Mouse (Mus musculus) limb, embryonic 12.5 days (tissue): Measurements from ENCODE around the gene Capn9. TPM values are rescaled to one million over a fixed set of nuclear protein-coding genes. Genes with fewer than 3 reads are reported as not detected.

Source experiments
- ATAC-seq: fragments of 200-750 bp; cut with Nextera tagmentation; 2 replicates; pipeline ENCODE4 v1.8.0; 2017; ENCODE audit warnings: low read depth, moderate TSS enrichment; ENCODE audit not compliant: insufficient number of reproducible peaks, insufficient read depth, low FRiP score, low TSS enrichment
- H3K27ac ChIP-seq: fragments of 300-500 bp; sonication (generic); 2 replicates; pipeline ENCODE4 v1.5.1; 2016; ENCODE audit warnings: mild to moderate bottlenecking, moderate library complexity
- H3K27me3 ChIP-seq: fragments of 300-500 bp; sonication (generic); 2 replicates; pipeline ENCODE4 v1.6.1; 2016; ENCODE audit warnings: mild to moderate bottlenecking, moderate library complexity
- H3K36me3 ChIP-seq: fragments of 300-500 bp; sonication (generic); 2 replicates; pipeline ENCODE4 v1.6.1; 2016; ENCODE audit warnings: mild to moderate bottlenecking, moderate library complexity
- H3K4me1 ChIP-seq: fragments of 300-500 bp; sonication (generic); replicated peaks from 2 replicates; pipeline ENCODE4 v1.6.1; 2016
- H3K4me2 ChIP-seq: fragments of 300-500 bp; sonication (generic); 2 replicates; pipeline ENCODE4 v1.6.1; 2016; ENCODE audit warnings: mild to moderate bottlenecking, moderate library complexity
- H3K4me3 ChIP-seq: fragments of 300-500 bp; sonication (generic); replicated peaks from 2 replicates; pipeline ENCODE4 v1.5.1; 2016; ENCODE audit warnings: mild to moderate bottlenecking
- H3K9ac ChIP-seq: fragments of 300-500 bp; sonication (generic); replicated peaks from 2 replicates; pipeline ENCODE4 v1.6.1; 2016; ENCODE audit warnings: mild to moderate bottlenecking, moderate library complexity
- H3K9me3 ChIP-seq: fragments of 300-500 bp; sonication (generic); 2 replicates; pipeline ENCODE4 v1.6.1; 2016; ENCODE audit warnings: mild to moderate bottlenecking, moderate library complexity
- WGBS: fragments of 180-500 bp; shearing (Covaris S2); methylation state at CpG from one replicate; pipeline ENCODE4 v1.1.7; 2016; 5-methylcytosine and 5-hydroxymethylcytosine counted together
- polyA plus RNA-seq: library from polyadenylated mRNA; unstranded; fragments of >200 nt; fragmentation: Nextera tagmentation; extraction: Ambion mirVana; gene quantifications from 2 replicates; pipeline ENCODE4 v1.2.1, GENCODE M21; 2016

The Capn9 gene
- polyA plus RNA-seq, 1 experiment from 2014 or later = not detected

GRCm38 (mm10) chr8:124617266-124617869 is 41.5 kb downstream of the Capn9 start:
- H3K27ac ChIP-seq = no peak overlapping the region
- peak overlapping the region; percentile 41 for H3K4me3 ChIP-seq
- 7% methylated on average over 17 of the region's 17 CpGs for WGBS
- peak overlapping the region; percentile 71 for H3K4me2 ChIP-seq
- H3K36me3 ChIP-seq = no peaks in the 10 kb centered on the region
- peaks cover 12% of the 10 kb centered on the region; the same call in 1 of the 2 replicates for H3K27me3 ChIP-seq
- H3K9ac ChIP-seq = peak overlapping the region; percentile 53
- peaks cover 9% of the 10 kb centered on the region for H3K4me1 ChIP-seq
- peak; percentile 57; the same call in 1 of the 2 replicates for ATAC-seq
- no peaks in the 10 kb centered on the region for H3K9me3 ChIP-seq

DNA sequence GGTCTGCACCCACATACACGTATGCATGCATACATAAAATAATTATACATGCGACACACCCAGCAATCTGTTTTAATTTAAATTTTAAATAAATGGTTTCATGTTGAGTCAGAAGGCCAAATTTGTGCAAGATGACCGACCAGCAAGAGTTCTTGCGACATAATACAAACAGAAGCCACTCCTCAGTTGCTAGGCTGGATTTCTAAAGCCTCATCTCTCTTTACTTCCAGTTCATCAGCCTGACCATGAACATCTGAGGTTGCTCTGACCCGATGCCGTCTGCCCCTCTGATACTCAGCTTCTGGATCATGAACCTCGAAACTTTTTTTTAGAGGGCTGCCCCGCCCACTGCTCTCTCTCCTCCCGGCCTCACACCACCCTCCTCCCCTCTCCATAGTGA is 42.3 kb downstream of the Capn9 start:
- H3K9me3 ChIP-seq = no peaks in the 10 kb centered on the region
- 63% methylated on average over 9 of the region's 9 CpGs for WGBS

GRCm38 (mm10) chr8:124621255-124621654 is 45.3 kb downstream of the Capn9 start:
- Histone ChIP-seq H3K4me2 (no peak overlapping the region), H3K4me1 (peaks cover 10% of the 10 kb centered on the region), H3K36me3 (no peaks in the 10 kb centered on the region), H3K4me3 (no peak overlapping the region), H3K9ac (no peak overlapping the region), H3K9me3 (no peaks in the 10 kb centered on the region), H3K27me3 (peaks cover 5% of the 10 kb centered on the region; the same call in 1 of the 2 replicates), H3K27ac (no peak overlapping the region)
- WGBS = 64% methylated on average over 5 of the region's 5 CpGs
- no peak for ATAC-seq

More for the DNA sequence above, 42.3 kb downstream of the Capn9 start:
- Histone ChIP-seq H3K27ac (no peak overlapping the region), H3K4me1 (peaks cover 9% of the 10 kb centered on the region), H3K4me3 (no peak overlapping the region), H3K9ac (no peak overlapping the region), H3K36me3 (no peaks in the 10 kb centered on the region), H3K4me2 (no peak overlapping the region), H3K27me3 (peaks cover 12% of the 10 kb centered on the region; the same call in 1 of the 2 replicates)
- no peak for ATAC-seq

DNA sequence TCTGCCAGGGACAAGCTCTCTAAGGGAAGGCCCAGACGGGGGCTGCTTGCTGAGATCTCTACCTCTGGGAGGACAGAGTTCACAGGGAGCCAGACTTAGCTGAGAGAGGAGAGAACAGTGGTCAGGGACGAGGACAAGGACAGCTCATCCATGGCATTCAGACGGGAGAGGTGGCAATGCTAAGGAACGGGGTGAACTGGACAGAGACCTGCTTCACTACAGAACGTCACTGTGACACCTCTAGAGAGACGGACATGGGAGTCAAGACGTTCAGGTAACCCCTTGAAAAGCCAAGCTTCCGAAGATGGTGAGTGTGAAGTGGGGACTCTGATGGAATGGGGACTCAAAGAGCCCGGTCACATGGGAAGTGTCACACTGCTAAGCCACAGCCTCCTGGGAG is 50.3 kb downstream of the Capn9 start:
- no peaks in the 10 kb centered on the region for H3K9me3 ChIP-seq
- H3K27ac ChIP-seq = no peak overlapping the region
- no peak for ATAC-seq
- no peaks in the 10 kb centered on the region for H3K36me3 ChIP-seq
- 0 out of 2 replicates have a peak, but pooled peaks cover 5% of the 10 kb centered on the region for H3K4me1 ChIP-seq
- H3K9ac ChIP-seq = no peak overlapping the region
- WGBS = 80% methylated on average over 9 of the region's 9 CpGs
- no peak overlapping the region for H3K4me3 ChIP-seq
- no peak overlapping the region for H3K4me2 ChIP-seq
- H3K27me3 ChIP-seq = no peaks in the 10 kb centered on the region

DNA sequence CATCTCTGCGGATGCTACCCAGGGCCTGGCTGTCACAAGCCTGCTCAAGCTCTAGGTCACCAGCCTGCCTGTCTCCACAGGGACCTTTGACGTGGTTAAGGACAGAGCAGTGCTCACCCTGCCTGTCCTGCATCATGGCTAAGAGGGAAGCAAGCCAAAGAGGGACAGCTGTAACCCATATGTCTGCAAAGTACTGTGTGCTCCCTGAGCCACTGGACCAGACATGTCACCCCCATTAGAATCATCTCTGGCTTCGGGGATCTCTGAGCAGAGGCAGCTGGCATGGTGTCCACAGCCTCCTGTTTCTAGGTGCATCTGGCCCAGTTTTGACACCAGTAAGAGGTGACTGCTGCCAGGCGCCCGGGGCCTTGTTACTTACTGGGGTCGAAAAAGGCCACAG is 54.6 kb downstream of the Capn9 start:
- no peaks in the 10 kb centered on the region for H3K4me1 ChIP-seq
- peaks cover 10% of the 10 kb centered on the region; the same call in 1 of the 2 replicates for H3K36me3 ChIP-seq
- 75% methylated on average over 6 of the region's 6 CpGs for WGBS
- no peak overlapping the region for H3K9ac ChIP-seq
- H3K27me3 ChIP-seq = no peaks in the 10 kb centered on the region
- no peak overlapping the region for H3K4me2 ChIP-seq
- no peak overlapping the region for H3K27ac ChIP-seq
- H3K4me3 ChIP-seq = no peak overlapping the region
- no peak for ATAC-seq
- no peaks in the 10 kb centered on the region for H3K9me3 ChIP-seq

DNA sequence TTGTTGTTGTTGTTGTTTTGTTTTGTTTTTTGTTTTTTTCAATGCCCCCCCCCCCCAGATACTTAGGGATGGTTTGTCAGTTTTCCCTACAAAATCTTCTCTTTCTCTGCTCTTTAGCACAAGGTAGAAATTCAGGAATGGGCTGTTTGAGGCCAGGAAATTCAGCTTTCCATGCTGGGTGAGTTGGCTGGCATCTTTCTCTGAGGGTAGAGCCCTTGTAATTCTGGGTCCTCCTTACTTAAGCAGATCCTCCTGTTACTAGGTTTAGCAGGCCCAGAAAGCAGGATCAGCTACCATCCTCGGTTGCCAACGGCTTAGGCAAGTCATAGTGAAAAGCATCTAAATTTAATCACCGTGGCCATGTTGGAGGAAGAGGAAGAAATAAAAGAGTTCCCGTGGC is 55.0 kb downstream of the Capn9 start:
- no peak overlapping the region for H3K4me2 ChIP-seq
- WGBS = 86% methylated on average over 4 of the region's 4 CpGs

GRCm38 (mm10) chr8:124631966-124632365 is 56.1 kb downstream of the Capn9 start:
- Histone ChIP-seq H3K4me3 (no peak overlapping the region), H3K27ac (no peak overlapping the region), H3K27me3 (no peaks in the 10 kb centered on the region), H3K9me3 (no peaks in the 10 kb centered on the region), H3K4me1 (no peaks in the 10 kb centered on the region), H3K36me3 (peaks cover 24% of the 10 kb centered on the region), H3K9ac (no peak overlapping the region), H3K4me2 (no peak overlapping the region)
- WGBS = 53% methylated on average over 7 of the region's 7 CpGs
- no peak for ATAC-seq

More for the DNA sequence above, 55.0 kb downstream of the Capn9 start:
- Histone ChIP-seq H3K9me3 (no peaks in the 10 kb centered on the region), H3K36me3 (peaks cover 14% of the 10 kb centered on the region), H3K4me3 (no peak overlapping the region), H3K27me3 (no peaks in the 10 kb centered on the region), H3K9ac (no peak overlapping the region), H3K4me1 (no peaks in the 10 kb centered on the region), H3K27ac (no peak overlapping the region)
- ATAC-seq = no peak

- no peak overlapping the region for H3K27ac ChIP-seq
- H3K27me3 ChIP-seq = no peaks in the 10 kb centered on the region
- H3K9ac ChIP-seq = no peak overlapping the region
- no peaks in the 10 kb centered on the region for H3K4me1 ChIP-seq
- no peak overlapping the region for H3K4me2 ChIP-seq
- 85% methylated on average over 14 of the region's 14 CpGs for WGBS
- H3K4me3 ChIP-seq = no peak overlapping the region
- no peak for ATAC-seq
- peaks cover 36% of the 10 kb centered on the region for H3K36me3 ChIP-seq
- no peaks in the 10 kb centered on the region for H3K9me3 ChIP-seq
Measured at GRCm38 (mm10) chr8:124633001-124633703, 57.2 kb downstream of the Capn9 start.

- WGBS = 89% methylated on average over 13 of the region's 13 CpGs
- H3K9me3 ChIP-seq = no peaks in the 10 kb centered on the region
- peaks cover 51% of the 10 kb centered on the region for H3K36me3 ChIP-seq
- no peak overlapping the region for H3K9ac ChIP-seq
- no peak overlapping the region for H3K4me2 ChIP-seq
- H3K4me3 ChIP-seq = no peak overlapping the region
- no peak for ATAC-seq
- no peaks in the 10 kb centered on the region for H3K4me1 ChIP-seq
- H3K27ac ChIP-seq = no peak overlapping the region
- no peaks in the 10 kb centered on the region for H3K27me3 ChIP-seq
Measured at GRCm38 (mm10) chr8:124634411-124635246, 58.7 kb downstream of the Capn9 start.

DNA sequence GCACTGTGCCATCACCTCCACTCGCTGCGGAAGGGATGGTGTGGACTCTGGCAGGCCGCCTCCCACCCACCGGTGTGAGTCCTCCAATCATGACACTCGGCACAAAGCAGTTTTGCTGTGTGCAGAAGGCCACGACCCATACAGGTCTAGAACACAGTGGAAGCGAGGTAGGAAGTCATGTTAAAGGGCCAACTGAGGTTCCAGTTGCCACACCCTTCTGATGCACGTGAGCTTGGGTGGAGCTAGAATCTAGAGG is 59.3 kb downstream of the Capn9 start:
- no peak overlapping the region for H3K4me3 ChIP-seq
- no peaks in the 10 kb centered on the region for H3K4me1 ChIP-seq
- H3K36me3 ChIP-seq = peaks cover 55% of the 10 kb centered on the region
- no peak overlapping the region for H3K27ac ChIP-seq
- H3K27me3 ChIP-seq = no peaks in the 10 kb centered on the region
- H3K9me3 ChIP-seq = no peaks in the 10 kb centered on the region
- ATAC-seq = no peak
- no peak overlapping the region for H3K4me2 ChIP-seq
- H3K9ac ChIP-seq = no peak overlapping the region
- 85% methylated on average over 8 of the region's 8 CpGs for WGBS

DNA sequence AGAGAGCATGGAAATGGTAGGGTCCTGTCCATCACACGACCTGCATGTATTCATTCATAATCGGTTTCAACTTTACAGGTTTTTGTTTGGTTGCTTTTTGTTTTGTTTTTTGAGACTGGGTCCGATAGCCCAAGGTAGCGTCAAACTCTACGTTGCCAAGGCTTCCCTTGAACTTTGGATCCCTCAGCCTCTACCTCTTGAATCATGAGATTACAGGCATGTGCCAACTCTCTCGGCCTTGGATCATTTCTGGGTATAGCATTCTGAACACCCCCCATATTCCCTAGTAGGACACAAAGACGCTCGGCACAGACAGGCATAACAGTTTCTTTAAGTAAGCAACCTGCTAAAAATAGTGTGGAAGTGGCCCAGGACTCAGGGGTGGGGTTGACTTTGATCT is 65.7 kb downstream of the Capn9 start:
- WGBS = 97% methylated on average over 8 of the region's 8 CpGs
- H3K4me3 ChIP-seq = no peak overlapping the region
- no peak overlapping the region for H3K27ac ChIP-seq
- peaks cover 23% of the 10 kb centered on the region for H3K4me1 ChIP-seq
- ATAC-seq = no peak
- H3K36me3 ChIP-seq = peaks cover 53% of the 10 kb centered on the region
- no peak overlapping the region for H3K4me2 ChIP-seq
- H3K9me3 ChIP-seq = no peaks in the 10 kb centered on the region
- no peak overlapping the region for H3K9ac ChIP-seq
- H3K27me3 ChIP-seq = no peaks in the 10 kb centered on the region
